Mouse (Mus musculus): Measurements from ENCODE around the gene Hhex.

The Hhex gene

DNA sequence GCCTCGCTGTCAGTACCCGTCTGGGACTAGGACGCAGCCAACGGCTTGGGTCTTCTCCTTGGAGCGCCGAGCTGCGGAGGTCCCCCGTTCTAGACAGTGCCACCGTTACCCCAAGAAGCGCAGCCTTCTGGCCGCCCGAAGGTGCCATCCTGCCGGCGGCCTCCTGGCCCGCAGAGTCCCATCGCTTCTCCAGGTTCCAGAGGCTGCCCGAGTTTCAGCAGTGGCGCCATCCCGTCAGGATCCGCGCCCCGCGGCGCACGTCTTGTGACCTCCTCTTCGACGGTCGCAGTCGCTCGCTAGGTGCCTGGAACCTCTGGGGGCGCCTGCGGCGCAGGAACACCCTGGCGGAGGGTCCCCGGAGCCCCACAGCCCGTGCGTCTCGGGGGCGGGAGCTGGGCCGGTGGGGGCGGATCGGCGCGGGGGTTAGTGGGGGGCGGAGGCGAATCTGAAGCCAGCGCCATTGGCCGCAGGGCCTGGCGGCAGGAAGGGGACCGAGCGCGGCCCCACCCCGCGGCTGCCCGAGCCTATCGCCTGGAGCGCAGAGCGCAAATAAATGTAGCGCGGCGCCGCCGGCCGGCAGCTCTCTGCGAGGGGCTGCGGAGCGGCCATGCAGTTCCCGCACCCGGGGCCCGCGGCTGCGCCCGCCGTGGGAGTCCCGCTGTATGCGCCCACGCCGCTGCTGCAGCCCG is at the start of gene Hhex:
Gene Hhex, plus strand, starts transcription at position 548 of the 689 bp plus-strand sequence.
- no peak for DNase-seq (ENCODE audit: low read depth, low spot score)

GRCm38 (mm10) chr19:37386126-37386525 is 48.5 kb upstream of the Hhex start:
- DNase-seq (ENCODE audit: low read depth, low spot score), result no peak

GRCm38 (mm10) chr19:37391869-37392268 is 42.7 kb upstream of the Hhex start:
- DNase-seq (ENCODE audit: low read depth, low spot score), result no peak

- DNase-seq (ENCODE audit: low read depth, low spot score), result no peak
These were observed 38.3 kb upstream of the Hhex start for GRCm38 (mm10) chr19:37396279-37396678.

GRCm38 (mm10) chr19:37400936-37401335 is 33.7 kb upstream of the Hhex start:
- DNase-seq (ENCODE audit: low read depth, low spot score), result no peak

- peak; percentile 13 for DNase-seq (ENCODE audit: low read depth, low spot score)
These were observed 16.3 kb upstream of the Hhex start for GRCm38 (mm10) chr19:37418294-37418693.

GRCm38 (mm10) chr19:37419613-37420012 is 15.0 kb upstream of the Hhex start:
- peak; percentile 34 for DNase-seq (ENCODE audit: low read depth, low spot score)

GRCm38 (mm10) chr19:37428589-37428988 is 6.0 kb upstream of the Hhex start:
- DNase-seq (ENCODE audit: low read depth, low spot score), result no peak

DNA sequence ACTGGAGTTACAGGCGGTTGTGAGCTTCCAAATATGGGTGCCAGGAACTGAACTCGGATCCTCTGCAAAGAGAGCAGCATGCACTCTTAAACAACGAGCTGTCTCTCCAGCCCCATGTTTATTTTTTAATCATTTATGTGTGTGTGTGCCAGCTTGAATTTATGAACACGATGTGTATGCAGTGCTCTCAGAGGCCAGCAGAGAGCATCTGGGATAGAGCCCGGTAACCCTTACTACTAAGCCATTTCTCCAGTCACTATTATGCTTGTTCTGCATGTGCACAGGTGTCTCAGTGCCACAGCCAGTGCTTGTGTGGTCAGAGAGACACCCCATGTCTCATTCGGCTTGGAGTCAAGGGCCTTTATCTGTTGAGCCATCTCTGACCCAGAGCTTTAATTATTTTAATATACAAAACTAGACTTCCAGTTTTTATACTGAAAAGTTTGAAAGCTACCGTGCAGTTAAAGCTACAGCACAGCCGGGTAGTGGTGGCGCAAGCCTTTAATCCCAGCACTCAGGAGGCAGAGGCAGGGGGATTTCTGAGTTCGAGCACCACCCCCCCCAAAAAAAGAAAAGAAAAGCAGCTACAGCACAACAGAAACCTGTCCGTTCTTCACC is 3.4 kb upstream of the Hhex start:
- no peak for DNase-seq (ENCODE audit: low read depth, low spot score)

DNA sequence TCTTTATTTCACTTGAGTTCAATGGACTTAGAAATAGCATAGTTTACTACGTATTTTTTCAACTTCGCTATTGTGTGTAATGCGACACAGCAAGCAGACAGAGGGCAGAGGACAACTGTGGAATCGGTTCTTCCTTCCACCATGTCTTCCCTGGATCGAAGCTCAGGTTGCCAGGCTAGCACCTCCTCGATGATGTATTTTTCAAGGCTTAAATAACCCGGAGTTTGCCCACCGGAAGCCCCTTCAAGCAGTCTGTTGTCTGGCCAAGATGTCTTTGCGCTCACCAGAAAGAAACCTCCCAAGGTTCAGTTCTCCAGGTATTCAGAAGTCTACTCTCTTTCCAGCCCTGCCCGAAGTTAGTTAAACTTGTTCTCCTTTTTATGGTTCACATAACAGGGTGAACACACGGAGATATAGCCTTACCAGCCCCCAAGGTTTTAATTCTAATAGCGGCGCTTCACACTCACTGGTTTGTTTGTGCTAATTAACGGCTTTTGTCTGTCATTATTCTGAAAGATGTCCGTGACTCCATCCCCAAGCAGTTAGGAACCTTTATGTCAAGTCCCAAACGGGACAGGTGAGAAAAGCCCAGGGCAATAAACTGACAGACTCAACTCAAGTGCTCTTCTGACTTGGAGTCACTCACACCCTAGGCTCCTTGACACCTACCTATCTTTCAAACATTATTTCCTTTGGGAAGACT is 1.6 kb upstream of the Hhex start:
- DNase-seq (ENCODE audit: low read depth, low spot score), result no peak

GRCm38 (mm10) chr19:37433895-37434262 is 731 bp upstream of the Hhex start:
- no peak for DNase-seq (ENCODE audit: low read depth, low spot score)

- no peak for DNase-seq (ENCODE audit: low read depth, low spot score)
These were observed 637 bp downstream of the Hhex start for GRCm38 (mm10) chr19:37435041-37435852.

DNA sequence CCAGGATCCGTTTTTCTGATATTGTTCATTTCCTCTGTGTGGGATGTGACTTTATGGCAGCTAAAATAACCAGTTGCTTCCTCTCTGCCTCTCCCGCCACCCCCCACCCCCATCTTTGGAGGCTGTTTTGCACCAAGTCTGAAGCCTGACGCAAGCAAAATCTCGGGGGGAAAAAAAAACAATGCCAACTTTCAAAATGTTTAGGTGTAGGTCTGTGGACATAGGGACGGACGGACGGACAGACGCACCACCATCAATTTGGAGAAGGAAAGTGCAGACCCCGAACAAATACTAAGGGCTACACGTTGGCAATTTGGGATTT is 1.2 kb downstream of the Hhex start:
- no peak for DNase-seq (ENCODE audit: low read depth, low spot score)

GRCm38 (mm10) chr19:37436514-37437288 is 2.1 kb downstream of the Hhex start:
- no peak for DNase-seq (ENCODE audit: low read depth, low spot score)

GRCm38 (mm10) chr19:37437289-37437606 is 2.6 kb downstream of the Hhex start:
- DNase-seq (ENCODE audit: low read depth, low spot score), result no peak

DNA sequence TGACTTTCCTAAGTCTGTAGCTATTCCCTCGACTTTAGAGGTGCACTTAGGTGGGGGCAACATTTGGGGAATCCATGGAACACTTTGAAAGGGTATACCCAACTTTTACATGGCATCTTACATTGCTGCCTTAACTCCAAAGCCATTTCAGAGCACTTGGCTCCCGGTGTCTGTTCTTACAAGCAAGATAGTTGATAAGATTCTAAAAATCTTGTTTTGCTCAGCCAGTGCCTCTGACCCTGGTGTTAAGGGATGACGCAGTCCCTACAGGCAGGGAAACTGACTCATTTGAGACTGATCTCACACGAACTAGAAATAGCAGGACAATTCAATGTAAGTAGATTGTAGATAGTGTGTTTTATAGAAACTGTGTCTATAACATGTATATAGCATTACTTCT is 5.6 kb downstream of the Hhex start:
- no peak for DNase-seq (ENCODE audit: low read depth, low spot score)

DNA sequence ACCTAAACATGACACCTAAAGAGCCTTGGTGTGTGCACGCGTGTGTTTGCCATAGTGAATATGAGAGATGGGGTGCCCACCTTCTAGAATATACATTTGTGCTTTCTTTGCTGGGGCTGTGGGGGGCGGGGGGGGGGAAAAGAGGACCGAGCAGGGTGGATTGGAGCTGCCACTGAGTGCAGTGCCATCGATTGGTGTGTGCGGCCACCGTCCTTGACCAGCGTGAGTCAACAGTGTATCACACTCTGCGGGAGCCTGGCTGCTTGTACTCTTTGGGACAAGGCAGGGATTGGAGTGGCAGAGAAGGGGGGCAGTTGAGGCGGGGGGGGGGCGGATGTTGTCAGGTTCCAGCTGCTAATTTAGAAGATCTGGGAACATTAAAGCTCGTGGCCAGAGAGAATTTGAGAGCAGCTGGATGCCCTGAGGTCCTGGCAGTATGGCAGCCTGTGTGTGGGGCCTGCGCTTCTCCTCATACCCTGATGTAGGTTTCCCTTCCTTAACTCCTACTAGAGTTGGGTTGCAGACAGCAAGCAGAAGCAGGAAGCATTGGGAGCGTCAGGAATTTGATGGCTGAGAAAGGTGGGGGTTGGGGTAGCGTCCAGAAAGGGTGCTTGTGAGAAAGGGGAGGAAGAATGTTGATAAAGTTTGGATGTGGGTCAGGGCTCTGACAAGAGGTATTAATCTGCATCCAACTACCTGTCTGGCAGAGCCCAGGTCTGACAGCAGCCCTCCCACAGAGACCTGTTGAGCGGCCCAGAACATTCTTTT is 6.3 kb downstream of the Hhex start:
- no peak for DNase-seq (ENCODE audit: low read depth, low spot score)

- DNase-seq (ENCODE audit: low read depth, low spot score), result no peak
These were observed 8.1 kb downstream of the Hhex start for GRCm38 (mm10) chr19:37442524-37443286.

- no peak for DNase-seq (ENCODE audit: low read depth, low spot score)
These were observed 9.1 kb downstream of the Hhex start for GRCm38 (mm10) chr19:37443631-37444140.

GRCm38 (mm10) chr19:37448212-37448611 is 13.6 kb downstream of the Hhex start:
- DNase-seq (ENCODE audit: low read depth, low spot score), result no peak

All from retina, adult 2 months (tissue).